Mouse (Mus musculus) forebrain, embryonic 10.5 days (tissue): ENCODE data around the gene BC100530. TPM values are rescaled to one million over a fixed set of nuclear protein-coding genes. Genes with fewer than 3 reads are reported as not detected.
"Not testable (repeated sequence)": the region's sequence is repeated elsewhere in the genome, so short reads cannot be mapped to it uniquely, and the experiment has no call there.

Experiments
- DNase-seq: peaks from one replicate; pipeline ENCODE4 v3.0.0-alpha.2; 2017; ENCODE audit warnings: low spot score; ENCODE audit errors: extremely low spot score
- H3K27ac ChIP-seq: fragments of 300-500 bp; sonication (generic); 2 replicates; pipeline ENCODE4 v1.5.1; 2016; ENCODE audit warnings: mild to moderate bottlenecking
- H3K27me3 ChIP-seq: fragments of 300-500 bp; sonication (generic); 2 replicates; pipeline ENCODE4 v1.6.1; 2016; ENCODE audit warnings: mild to moderate bottlenecking; ENCODE audit not compliant: poor library complexity, severe bottlenecking
- H3K36me3 ChIP-seq: fragments of 300-500 bp; sonication (generic); replicated peaks from 2 replicates; pipeline ENCODE4 v1.6.1; 2016; ENCODE audit warnings: mild to moderate bottlenecking, moderate library complexity
- H3K4me1 ChIP-seq: fragments of 300-500 bp; sonication (generic); 2 replicates; pipeline ENCODE4 v1.6.1; 2016
- H3K4me3 ChIP-seq: fragments of 300-500 bp; sonication (generic); 2 replicates; pipeline ENCODE4 v1.5.1; 2016; ENCODE audit warnings: mild to moderate bottlenecking, moderate library complexity
- H3K9me3 ChIP-seq: fragments of 300-500 bp; sonication (generic); 2 replicates; pipeline ENCODE4 v1.6.1; 2016; ENCODE audit warnings: mild to moderate bottlenecking, moderate library complexity
- WGBS: fragments of 180-500 bp; shearing (Covaris S2); methylation state at CpG from one replicate; pipeline ENCODE4 v1.1.7; 2016; 5-methylcytosine and 5-hydroxymethylcytosine counted together
- polyA plus RNA-seq: library from polyadenylated mRNA; unstranded; fragments of >200 nt; fragmentation: Nextera tagmentation; extraction: Ambion mirVana; gene quantifications from 2 replicates; pipeline ENCODE4 v1.2.1, GENCODE M21; 2016

Gene BC100530
- not detected in 2 replicates for polyA plus RNA-seq

GRCm38 (mm10) chr16:36367648-36368047, at the start of gene BC100530:
BC100530 (minus strand) TSS chr16:36367748.
- H3K4me3 ChIP-seq, H3K27me3 ChIP-seq, H3K9me3 ChIP-seq, DNase-seq, H3K27ac ChIP-seq, H3K36me3 ChIP-seq, H3K4me1 ChIP-seq: not testable (repeated sequence)
- WGBS, result 81% methylated on average over 3 of the region's 3 CpGs

GRCm38 (mm10) chr16:36408357-36408756, 40.8 kb upstream of the BC100530 start, which contains the start of gene Stfa2:
Stfa2 (minus strand) TSS chr16:36408457.
- DNase-seq, result no peak
- Histone ChIP-seq H3K4me1 (no peaks in the 10 kb centered on the region), H3K9me3 (no peaks in the 10 kb centered on the region), H3K4me3 (no peak within 1 kb of the TSS), H3K36me3 (no peaks in the 10 kb centered on the region), H3K27me3 (no peaks in the 10 kb centered on the region), H3K27ac (no peak within 1 kb of the TSS)

- 22% methylated on average over 4 of the region's 4 CpGs for WGBS
- Histone ChIP-seq H3K4me3 (no peak overlapping the region), H3K27ac (no peak overlapping the region), H3K27me3 (no peaks in the 10 kb centered on the region), H3K36me3 (no peaks in the 10 kb centered on the region), H3K9me3 (no peaks in the 10 kb centered on the region), H3K4me1 (no peaks in the 10 kb centered on the region)
- DNase-seq, result no peak
These were observed 21.5 kb upstream of the BC100530 start for GRCm38 (mm10) chr16:36389060-36389459.

DNA sequence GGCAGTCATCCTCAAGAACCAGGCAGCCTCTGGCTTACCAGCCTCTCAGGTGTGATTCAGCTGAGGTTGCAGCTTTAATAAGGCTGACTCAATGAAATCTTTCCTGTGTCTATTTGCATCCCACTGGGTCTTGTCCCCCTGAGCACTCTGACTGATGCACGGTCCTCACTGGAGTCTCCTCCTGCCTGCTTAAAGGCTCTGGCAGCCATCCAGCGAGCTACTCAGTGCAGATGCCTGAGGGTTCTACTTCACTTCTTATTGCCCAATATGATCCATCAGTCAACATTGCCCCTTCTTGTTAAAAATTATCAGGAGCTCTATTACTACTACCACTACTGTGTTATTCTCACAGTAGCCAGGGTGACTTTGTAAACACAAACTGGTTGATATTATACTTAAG, 30.4 kb downstream of the BC100530 start:
- Histone ChIP-seq H3K27ac (no peak overlapping the region), H3K4me1 (no peaks in the 10 kb centered on the region), H3K27me3 (no peaks in the 10 kb centered on the region), H3K36me3 (no peaks in the 10 kb centered on the region), H3K9me3 (no peaks in the 10 kb centered on the region), H3K4me3 (no peak overlapping the region)
- 84% methylated on average over 2 of the region's 2 CpGs for WGBS
- no peak for DNase-seq

GRCm38 (mm10) chr16:36334232-36334631, 33.3 kb downstream of the BC100530 start, which contains the start of gene BC117090:
BC117090 (minus strand) TSS chr16:36334332.
- H3K4me1 ChIP-seq, result no peaks in the 10 kb centered on the region
- H3K9me3 ChIP-seq, result no peaks in the 10 kb centered on the region
- 89% methylated on average over 3 of the region's 3 CpGs for WGBS
- no peaks in the 10 kb centered on the region for H3K27me3 ChIP-seq
- no peaks in the 10 kb centered on the region for H3K36me3 ChIP-seq
- DNase-seq, result no peak
- H3K27ac ChIP-seq, result no peak within 1 kb of the TSS
- H3K4me3 ChIP-seq, result no peak within 1 kb of the TSS

- no peak overlapping the region for H3K4me3 ChIP-seq
- no peak for DNase-seq
- H3K36me3 ChIP-seq, result no peaks in the 10 kb centered on the region
- H3K27me3 ChIP-seq, result no peaks in the 10 kb centered on the region
- H3K4me1 ChIP-seq, result no peaks in the 10 kb centered on the region
- no peak overlapping the region for H3K27ac ChIP-seq
- no peaks in the 10 kb centered on the region for H3K9me3 ChIP-seq
These were observed 48.3 kb downstream of the BC100530 start for GRCm38 (mm10) chr16:36319286-36319685.

GRCm38 (mm10) chr16:36316111-36316510, 51.4 kb downstream of the BC100530 start:
- H3K9me3 ChIP-seq, result not testable (repeated sequence)
- 93% methylated on average over 6 of the region's 6 CpGs for WGBS

More at GRCm38 (mm10) chr16:36316111-36316510, 51.4 kb downstream of the BC100530 start:
- not testable (repeated sequence) for DNase-seq, H3K27ac ChIP-seq, H3K4me1 ChIP-seq, H3K36me3 ChIP-seq, H3K27me3 ChIP-seq, H3K4me3 ChIP-seq

Other genes with a start within 250 kb of the BC100530 start
- 0.14 and 0.26 TPM in 2 replicates for gene Csta1, start 236.5 kb downstream of the BC100530 start, polyA plus RNA-seq
- not detected in 2 replicates for gene Stfa2l1, start 210.9 kb downstream of the BC100530 start, polyA plus RNA-seq
- not detected in 2 replicates for gene Gm5483, start 183.5 kb downstream of the BC100530 start, polyA plus RNA-seq
- gene Gm5416, start 157.3 kb downstream of the BC100530 start, polyA plus RNA-seq, result not detected in 2 replicates
- not detected in 2 replicates for gene 2010005H15Rik, start 146.3 kb downstream of the BC100530 start, polyA plus RNA-seq
- 0.54 and 0.66 TPM in 2 replicates for gene Stfa1, start 90.8 kb downstream of the BC100530 start, polyA plus RNA-seq
- gene BC117090, start 33.4 kb downstream of the BC100530 start, polyA plus RNA-seq, result not detected in 2 replicates
- not detected in 2 replicates for gene Stfa2, start 40.7 kb upstream of the BC100530 start, polyA plus RNA-seq
- not detected in 2 replicates for gene Stfa3, start 87.6 kb upstream of the BC100530 start, polyA plus RNA-seq
- gene Casr, start 194.4 kb upstream of the BC100530 start, polyA plus RNA-seq, result 0.07 and 0.12 TPM in 2 replicates